Mouse (Mus musculus) limb, embryonic 11.5 days (tissue): ENCODE results near the gene A530064D06Rik. TPM values are rescaled to one million over a fixed set of nuclear protein-coding genes. Genes with fewer than 3 reads are reported as not detected.

ENCODE experiments used
- ATAC-seq: fragments of 200-750 bp; cut with Nextera tagmentation; 2 replicates; pipeline ENCODE4 v1.8.0; 2017; ENCODE audit warnings: low read depth; ENCODE audit not compliant: insufficient number of reproducible peaks, low FRiP score, low TSS enrichment
- DNase-seq: peaks from one replicate; pipeline ENCODE4 v3.0.0-alpha.2; 2015; ENCODE audit warnings: low spot score
- H3K27ac ChIP-seq: fragments of 300-500 bp; sonication (generic); replicated peaks from 2 replicates; pipeline ENCODE4 v1.5.1; 2014; ENCODE audit warnings: low read depth, mild to moderate bottlenecking, low read length
- H3K27me3 ChIP-seq: fragments of 300-500 bp; sonication (generic); 2 replicates; pipeline ENCODE4 v1.6.1; 2014; ENCODE audit warnings: mild to moderate bottlenecking, low read length, mixed read lengths; ENCODE audit not compliant: control insufficient read depth, insufficient read depth
- H3K36me3 ChIP-seq: fragments of 300-500 bp; sonication (generic); 2 replicates; pipeline ENCODE4 v1.6.1; 2014; ENCODE audit warnings: mild to moderate bottlenecking, low read length, moderate library complexity, mixed read lengths; ENCODE audit not compliant: control insufficient read depth, insufficient read depth
- H3K4me1 ChIP-seq: fragments of 300-500 bp; sonication (generic); 2 replicates; pipeline ENCODE4 v1.6.1; 2014; ENCODE audit warnings: low read length, mixed read lengths; ENCODE audit not compliant: control insufficient read depth, insufficient read depth
- H3K4me2 ChIP-seq: fragments of 300-500 bp; sonication (generic); 2 replicates; pipeline ENCODE4 v1.6.1; 2014; ENCODE audit warnings: low read depth, mild to moderate bottlenecking, moderate library complexity; ENCODE audit not compliant: severe bottlenecking
- H3K4me3 ChIP-seq: fragments of 300-500 bp; sonication (generic); 2 replicates; pipeline ENCODE4 v1.5.1; 2014; ENCODE audit warnings: low read depth, low read length
- H3K9ac ChIP-seq: fragments of 300-500 bp; sonication (generic); 2 replicates; pipeline ENCODE4 v1.6.1; 2014; ENCODE audit warnings: mild to moderate bottlenecking, low read length
- H3K9me3 ChIP-seq: fragments of 300-500 bp; sonication (generic); 2 replicates; pipeline ENCODE4 v1.6.1; 2016; ENCODE audit warnings: low read length; ENCODE audit not compliant: control insufficient read depth
- WGBS: fragments of 180-500 bp; shearing (Covaris S2); extraction: QIAGEN DNeasy Blood & Tissue Kit; methylation state at CpG from one replicate; pipeline ENCODE4 v1.1.7; 2014; 5-methylcytosine and 5-hydroxymethylcytosine counted together
- polyA plus RNA-seq: library from polyadenylated mRNA; unstranded; fragments of >200 nt; fragmentation: Nextera tagmentation; extraction: Ambion mirVana; gene quantifications from 2 replicates; pipeline ENCODE4 v1.2.1, GENCODE M21; 2014

The A530064D06Rik gene
- polyA plus RNA-seq, 1 experiment from 2014 or later, result not detected

DNA sequence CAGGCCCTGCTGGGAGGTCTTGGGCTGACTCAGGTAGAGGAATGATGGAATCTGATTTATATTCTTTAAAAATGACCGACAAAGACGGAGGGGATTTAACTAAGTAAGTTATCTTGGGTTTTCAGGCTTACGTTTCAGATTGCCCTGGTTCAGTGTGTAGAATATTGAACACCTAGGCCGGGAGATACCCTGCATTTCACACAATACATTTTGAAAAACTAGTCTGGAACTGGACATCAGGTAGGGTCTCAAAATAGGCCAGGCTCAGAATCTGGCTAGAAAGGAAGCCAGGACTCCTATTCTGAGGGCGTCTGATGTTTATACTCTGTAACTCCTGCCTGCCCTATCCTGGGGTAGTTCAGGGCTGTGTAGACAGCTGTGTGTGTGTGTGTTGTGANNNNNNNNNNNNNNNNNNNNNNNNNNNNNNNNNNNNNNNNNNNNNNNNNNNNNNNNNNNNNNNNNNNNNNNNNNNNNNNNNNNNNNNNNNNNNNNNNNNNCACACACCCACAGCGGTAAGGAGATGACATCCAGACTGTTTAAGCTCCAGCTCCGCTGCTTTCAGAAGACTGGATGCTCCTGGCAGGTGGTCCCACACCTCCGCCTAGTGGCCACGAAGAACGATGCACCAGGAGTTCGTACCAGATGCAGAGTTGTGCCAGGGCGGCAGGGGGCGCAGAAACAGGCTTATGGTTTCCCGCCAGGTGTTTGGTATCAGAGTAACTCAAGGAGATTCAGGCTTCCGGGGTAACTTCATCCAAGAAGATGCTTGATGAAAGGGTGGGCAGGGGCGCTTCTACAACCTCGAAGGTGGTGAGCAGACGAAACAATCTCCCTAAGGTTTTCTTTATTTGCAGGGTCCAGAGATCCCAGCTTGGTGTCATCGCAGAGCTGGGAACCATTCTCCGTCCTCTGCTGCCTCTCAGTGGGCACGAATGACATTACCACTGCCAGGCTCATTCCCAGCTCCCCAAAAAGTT is 66.3 kb downstream of the A530064D06Rik start:
- H3K4me3 ChIP-seq, result no peak overlapping the region
- H3K9me3 ChIP-seq, result no peaks in the 10 kb centered on the region
- peaks cover 33% of the 10 kb centered on the region for H3K27me3 ChIP-seq
- ATAC-seq, result no peak
- peaks cover 37% of the 10 kb centered on the region for H3K4me1 ChIP-seq
- 13% methylated on average over 20 of the region's 21 CpGs for WGBS
- H3K4me2 ChIP-seq, result peak overlapping the region; percentile 25; the same call in 1 of the 2 replicates
- no peaks in the 10 kb centered on the region for H3K36me3 ChIP-seq
- peak; percentile 95 for DNase-seq
- H3K27ac ChIP-seq, result no peak overlapping the region
- H3K9ac ChIP-seq, result no peak overlapping the region

GRCm38 (mm10) chr17:48099312-48099711 is 67.8 kb downstream of the A530064D06Rik start:
- peaks cover 45% of the 10 kb centered on the region for H3K4me1 ChIP-seq
- 10% methylated on average over 11 of the region's 11 CpGs for WGBS
- no peak overlapping the region for H3K4me2 ChIP-seq
- no peaks in the 10 kb centered on the region for H3K36me3 ChIP-seq
- DNase-seq (no peak), ATAC-seq (no peak)
- H3K27me3 ChIP-seq, result peaks cover 42% of the 10 kb centered on the region
- no peaks in the 10 kb centered on the region for H3K9me3 ChIP-seq
- no peak overlapping the region for H3K27ac ChIP-seq
- H3K9ac ChIP-seq, result no peak overlapping the region
- no peak overlapping the region for H3K4me3 ChIP-seq

Other genes starting within 250 kb of the A530064D06Rik start
- gene Foxp4, start 242.6 kb downstream of the A530064D06Rik start, polyA plus RNA-seq, result 30.5 and 30.7 TPM in 2 replicates
- not detected in 2 replicates for gene 1700122O11Rik, start 129.0 kb downstream of the A530064D06Rik start, polyA plus RNA-seq
- gene 1700067P10Rik, start 78.0 kb downstream of the A530064D06Rik start, polyA plus RNA-seq, result not detected in 2 replicates
- not detected in 2 replicates for gene 9830107B12Rik, start 21.0 kb downstream of the A530064D06Rik start, polyA plus RNA-seq
- gene Trem1, start 65.5 kb upstream of the A530064D06Rik start, polyA plus RNA-seq, result 0.13 TPM in 1 of 2 replicates, not detected in the other
- not detected in 2 replicates for gene Trem3, start 80.5 kb upstream of the A530064D06Rik start, polyA plus RNA-seq
- gene Treml4, start 97.0 kb upstream of the A530064D06Rik start, polyA plus RNA-seq, result 0.16 and 0.31 TPM in 2 replicates
- gene Treml2, start 132.2 kb upstream of the A530064D06Rik start, polyA plus RNA-seq, result 0.04 and 0.13 TPM in 2 replicates
- 0.09 and 0.18 TPM in 2 replicates for gene B430306N03Rik, start 148.9 kb upstream of the A530064D06Rik start, polyA plus RNA-seq
- gene Trem2, start 179.1 kb upstream of the A530064D06Rik start, polyA plus RNA-seq, result 0.82 and 0.88 TPM in 2 replicates
- 2.0 and 2.7 TPM in 2 replicates for gene Treml1, start 192.6 kb upstream of the A530064D06Rik start, polyA plus RNA-seq
- gene Nfya, start 242.6 kb upstream of the A530064D06Rik start, polyA plus RNA-seq, result 30.5 and 31.2 TPM in 2 replicates
- gene Oard1, start 242.7 kb upstream of the A530064D06Rik start, polyA plus RNA-seq, result 71.6 and 75.0 TPM in 2 replicates